Comparison of ENCODE assay signal across 17 mouse cellular contexts in the genomic region with DNA sequence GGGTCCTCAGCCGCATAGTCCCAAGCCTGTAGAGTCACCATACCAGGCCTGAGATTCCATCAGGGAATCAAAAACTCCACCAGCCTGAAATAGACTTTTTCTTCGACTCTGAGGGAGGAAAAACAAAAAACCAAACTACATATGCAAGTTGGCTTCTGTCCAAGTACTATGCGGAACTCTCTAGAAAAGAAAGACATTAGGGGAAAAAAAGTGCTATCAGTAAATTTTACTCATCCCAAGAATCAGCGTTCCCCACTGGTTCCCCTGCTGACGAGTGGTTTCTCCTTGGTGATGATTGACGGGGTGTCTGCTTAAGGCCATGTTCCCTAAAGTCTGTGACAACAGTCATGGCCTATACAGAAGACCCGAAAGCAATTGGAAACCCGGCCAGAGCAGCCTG.
"Had no signal": no experiment of that assay in that cellular context is flagged by ENCODE, and none has a peak within 500 bp of the region (broad histone marks: within the 10 kb centered on the region; RNA-seq: fewer than 3 reads in every experiment).

No protein-coding gene starts in this region.

- H3K4me2 ChIP-seq: liver, embryonic 13.5 days; liver, embryonic 15.5 days; lung, embryonic 15.5 days; midbrain, embryonic 12.5 days; neural tube, embryonic 12.5 days; stomach, embryonic 15.5 days had no signal

- H3K9me3 ChIP-seq: liver, embryonic 13.5 days; liver, embryonic 15.5 days; lung, embryonic 15.5 days; midbrain, embryonic 12.5 days; neural tube, embryonic 12.5 days; stomach, embryonic 15.5 days had no signal

- DNase-seq: liver, embryonic 13.5 days; liver, postnatal 0 days; lung, postnatal 10 days; lung, postnatal 36 days; midbrain, embryonic 14.5 days; right cerebral cortex, postnatal 14 days; thymus, adult 2 months; thymus, postnatal 25 days; thymus, postnatal 4 days had no signal

- H3K4me1 ChIP-seq: liver, embryonic 13.5 days; liver, embryonic 15.5 days; lung, embryonic 15.5 days; megakaryocyte, embryonic 14.5 days; neural tube, embryonic 12.5 days; stomach, embryonic 15.5 days had no signal

- H3K27ac ChIP-seq: liver, embryonic 13.5 days; liver, embryonic 15.5 days; lung, embryonic 15.5 days; macrophage; midbrain, embryonic 12.5 days; neural tube, embryonic 12.5 days; stomach, embryonic 15.5 days; stomach, postnatal 0 days had no signal

- ATAC-seq: liver, postnatal 0 days had no signal

- H3K9ac ChIP-seq: liver, embryonic 13.5 days; liver, embryonic 15.5 days; liver, postnatal 0 days; lung, embryonic 15.5 days; midbrain, embryonic 12.5 days; neural tube, embryonic 12.5 days; stomach, embryonic 15.5 days had no signal

- H3K4me3 ChIP-seq: liver, embryonic 13.5 days; liver, embryonic 15.5 days; lung, embryonic 15.5 days; midbrain, embryonic 12.5 days; neural tube, embryonic 12.5 days; stomach, embryonic 15.5 days had no signal

- H3K36me3 ChIP-seq: liver, embryonic 13.5 days; liver, embryonic 15.5 days; lung, embryonic 15.5 days; midbrain, embryonic 12.5 days; neural tube, embryonic 12.5 days; stomach, embryonic 15.5 days had no signal

- H3K27me3 ChIP-seq: liver, embryonic 13.5 days; liver, embryonic 15.5 days; lung, embryonic 15.5 days; megakaryocyte, embryonic 14.5 days; neural tube, embryonic 12.5 days; stomach, embryonic 15.5 days had no signal
